Mouse (Mus musculus) erythroblast, embryonic 14.5 days (primary cell): ENCODE data around the gene Prkcb.

ENCODE experiments used
- GATA1 ChIP-seq: IDR thresholded peaks from 2 replicates; pipeline ENCODE4 v1.6.1; 2012; ENCODE audit warnings: low read length, inconsistent platforms, mixed read lengths
- TAL1 ChIP-seq: IDR thresholded peaks from 3 replicates; pipeline ENCODE4 v1.6.1; 2012; ENCODE audit warnings: low read length, inconsistent platforms, mixed read lengths

GRCm38 (mm10) chr7:122240413-122241119 is 48.0 kb upstream of the Prkcb start:
- TF ChIP-seq GATA1 (no peak), TAL1 (no peak)
